Mouse (Mus musculus) heart, adult 2 months (tissue): ENCODE results near the gene Gm6793.

Experiments used
- CTCF ChIP-seq: fragments of 200-600 bp; IDR thresholded peaks from 2 replicates; pipeline ENCODE4 v1.8.1; 2022; ENCODE audit warnings: antibody characterized with exemption, mild to moderate bottlenecking, moderate library complexity
- POLR2A ChIP-seq: fragments of 200-500 bp; IDR thresholded peaks from 2 replicates; pipeline ENCODE4 v1.6.1; 2011; ENCODE audit warnings: mild to moderate bottlenecking, low read depth, low read length, control low read depth; ENCODE audit not compliant: insufficient read depth

DNA sequence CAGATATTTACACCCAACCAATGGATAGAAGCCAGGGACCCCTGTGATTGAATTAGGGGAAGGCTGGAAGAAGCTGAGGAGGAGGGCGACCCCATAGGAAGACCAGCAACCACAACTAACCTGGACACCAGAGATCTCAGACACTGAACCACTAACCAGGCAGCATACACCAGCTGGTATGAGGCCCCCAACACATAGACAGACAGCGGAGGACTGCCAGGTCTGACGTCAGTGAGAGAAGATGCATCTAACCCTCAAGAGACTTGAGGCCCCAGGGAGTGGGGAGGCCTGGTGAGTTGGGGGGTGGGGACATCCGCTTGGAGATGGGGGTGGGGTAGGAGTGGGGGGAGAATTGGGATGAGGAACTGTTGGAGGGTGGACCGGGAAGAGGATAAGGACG is 15.8 kb upstream of the Gm6793 start:
- TF ChIP-seq CTCF (no peak), POLR2A (no peak)
